Comparison of ENCODE assay signal across 9 mouse cellular contexts in genomic region chr19:11768163-11768562, GRCm38 (mm10). TPM values are rescaled to one million over a fixed set of nuclear protein-coding genes. Genes with fewer than 3 reads are reported as not detected.
A peak's percentile ranks its signal among the peaks of the same experiment; 100 is the strongest.
DNase-seq lines count a peak whose midpoint lies in the region; ATAC-seq and TF ChIP-seq lines count a peak whose summit lies in the region.
"Had no signal": no experiment of that assay in that cellular context is flagged by ENCODE, and none has a peak within 500 bp of the region (broad histone marks: within the 10 kb centered on the region; RNA-seq: fewer than 3 reads in every experiment).

No protein-coding gene starts in this region.

- no peak overlapping the region for H3K4me3 ChIP-seq in bone marrow, adult 2 months (replicated peaks; ENCODE audit: control insufficient read depth, low read depth, low read length)
- H3K4me3 ChIP-seq in liver, postnatal 0 days (ENCODE audit: low read depth, low read length) = no peak overlapping the region

- H3K4me2 ChIP-seq in liver, postnatal 0 days (ENCODE audit: low read depth, low read length) = no peak overlapping the region

- intact Hi-C loops in left cerebral cortex, postnatal 25 days (cut with DNase I) = loop anchor here (1.0 to 5.0 kb wide), 2 partner anchors 157 to 416 kb away; no protein-coding TSS in a partner anchor
- intact Hi-C loops in left cerebral cortex, postnatal 36 days (cut with DNase I) = loop anchor here (5.0 kb wide), 1 partner anchor 416 kb away; no protein-coding TSS in a partner anchor

- peak; percentile 19 for DNase-seq in adrenal gland, adult 2 months
- DNase-seq in adrenal gland, adult 8-10 months = no peak
- DNase-seq in left cerebral cortex, postnatal 25 days (ENCODE audit: low spot score in 2 of 2) = peak; percentile 37 to 46
- no peak for DNase-seq in left cerebral cortex, postnatal 36 days (ENCODE audit: low spot score in 2 of 2)
- DNase-seq in liver, postnatal 0 days = no peak
- peak; percentile 36 for DNase-seq in thymus, postnatal 4 days
- no peak for DNase-seq in ovary, adult 18-20 months (ENCODE audit: low spot score)

- no peak overlapping the region for H3K27ac ChIP-seq in bone marrow, adult 2 months (ENCODE audit: control insufficient read depth, insufficient read depth, low read depth, low read length, poor library complexity)
- H3K27ac ChIP-seq in liver, postnatal 0 days (ENCODE audit: low read depth) = no peak overlapping the region

- TF ChIP-seq POLR2A in bone marrow, adult 2 months (IDR thresholded peaks at IDR 0.05; ENCODE audit: borderline replicate concordance, control insufficient read depth, low read depth, low read length) = no peak

- 2% methylated on average over 3 of the region's 3 CpGs for WGBS in bone marrow, adult 2 months
- 6% methylated on average over 3 of the region's 3 CpGs for WGBS in liver, postnatal 0 days (ENCODE audit: insufficient replicate concordance)

- no peak for TF ChIP-seq EP300 in liver, postnatal 0 days (IDR thresholded peaks at IDR 0.05; ENCODE audit: low read depth)

- no peak overlapping the region for H3K9ac ChIP-seq in liver, postnatal 0 days (replicated peaks)

- no peak for ATAC-seq in liver, postnatal 0 days

- no peaks in the 10 kb centered on the region for H3K27me3 ChIP-seq in liver, postnatal 0 days (ENCODE audit: insufficient read depth, low read length)

- H3K9me3 ChIP-seq in liver, postnatal 0 days (ENCODE audit: low read length) = no peaks in the 10 kb centered on the region

- H3K36me3 ChIP-seq in liver, postnatal 0 days (replicated peaks; ENCODE audit: insufficient read depth, low read length) = 0 out of 2 replicates have a peak, but pooled peaks cover 3% of the 10 kb centered on the region

- peaks cover 2% of the 10 kb centered on the region for H3K4me1 ChIP-seq in bone marrow, adult 2 months (ENCODE audit: control insufficient read depth, insufficient read depth, low read length)
- peaks cover 12% of the 10 kb centered on the region; the same call in 1 of the 2 replicates for H3K4me1 ChIP-seq in liver, postnatal 0 days (ENCODE audit: insufficient read depth)

- peak; percentile 80 for TF ChIP-seq CTCF in bone marrow, adult 2 months (IDR thresholded peaks at IDR 0.05; ENCODE audit: control insufficient read depth, insufficient read depth, low read length)
- TF ChIP-seq CTCF in liver, postnatal 0 days (IDR thresholded peaks at IDR 0.05; ENCODE audit: low read depth) = peak; percentile 90

RNA-seq across cellular contexts. Expression of gene Mrpl16, which starts 2.0 kb away (rescaled TPM):
- 10 to 100 TPM; 56.9 to 75.6 TPM for total RNA-seq in adrenal gland, adult 2 months (2021)
- polyA plus RNA-seq in adrenal gland, adult 2 months (2012; rRNA removed) = 9.5 and 10.6 TPM in 2 replicates
- total RNA-seq in adrenal gland, adult 8-10 months (2022) = 10 to 100 TPM; 68.1 to 71.4 (median 68.8) TPM
- total RNA-seq in left cerebral cortex, postnatal 25 days (2021) = 10 to 100 TPM; 38.4 to 39.8 TPM
- total RNA-seq in left cerebral cortex, postnatal 36 days (2021) = 10 to 100 TPM; 40.6 to 42.7 TPM
- 17.4 and 17.5 TPM in 2 replicates for polyA plus RNA-seq in bone marrow, adult 2 months (2011; ENCODE audit: insufficient read depth, insufficient read length, low replicate concordance, missing spikeins)
- polyA plus RNA-seq in liver, postnatal 0 days (2015; fragmentation: Nextera tagmentation; extraction: Ambion mirVana) = 35.7 and 38.2 TPM in 2 replicates

RNA-seq across cellular contexts. Expression of gene Gif, which starts 20.8 kb away (rescaled TPM):
- not detected for total RNA-seq in adrenal gland, adult 2 months (2021)
- not detected in 2 replicates for polyA plus RNA-seq in adrenal gland, adult 2 months (2012; rRNA removed)
- total RNA-seq in adrenal gland, adult 8-10 months (2022) = not detected
- not detected for total RNA-seq in left cerebral cortex, postnatal 25 days (2021)
- not detected for total RNA-seq in left cerebral cortex, postnatal 36 days (2021)
- polyA plus RNA-seq in bone marrow, adult 2 months (2011; ENCODE audit: insufficient read depth, insufficient read length, low replicate concordance, missing spikeins) = not detected in 2 replicates
- not detected in 2 replicates for polyA plus RNA-seq in liver, postnatal 0 days (2015; fragmentation: Nextera tagmentation; extraction: Ambion mirVana)
- polyA plus RNA-seq: intestine, embryonic 14.5 days had no signal

RNA-seq across cellular contexts. Expression of gene Stx3, which starts 51.0 kb away (rescaled TPM):
- total RNA-seq in adrenal gland, adult 2 months (2021) = 1 to 10 TPM; 8.3 to 9.6 TPM
- polyA plus RNA-seq in adrenal gland, adult 2 months (2012; rRNA removed) = 9.1 and 9.5 TPM in 2 replicates
- 10 to 100 TPM; 10.4 to 18.8 (median 14.2) TPM for total RNA-seq in adrenal gland, adult 8-10 months (2022)
- total RNA-seq in left cerebral cortex, postnatal 25 days (2021) = 10 to 100 TPM; 20.9 to 21.6 TPM
- 10 to 100 TPM; 22.9 to 30.1 TPM for total RNA-seq in left cerebral cortex, postnatal 36 days (2021)
- polyA plus RNA-seq in bone marrow, adult 2 months (2011; ENCODE audit: insufficient read depth, insufficient read length, low replicate concordance, missing spikeins) = 4.7 and 7.3 TPM in 2 replicates
- polyA plus RNA-seq in liver, postnatal 0 days (2015; fragmentation: Nextera tagmentation; extraction: Ambion mirVana) = 3.2 and 3.7 TPM in 2 replicates

Comparison
In these comparisons a context has a peak if more than half of its experiments do, and no peak if none do; other contexts are left out.
1. DNase-seq: peak in adrenal gland, adult 2 months (single experiment), left cerebral cortex, postnatal 25 days (2 of 2) and thymus, postnatal 4 days (single experiment); none in adrenal gland, adult 8-10 months (single experiment), left cerebral cortex, postnatal 36 days (0 of 2), liver, postnatal 0 days (single experiment) and ovary, adult 18-20 months (single experiment).